Mouse (Mus musculus) ES-Bruce4 (cell line): ENCODE measurements around the gene Leng8. TPM values are rescaled to one million over a fixed set of nuclear protein-coding genes. Genes with fewer than 3 reads are reported as not detected.
"Not testable (repeated sequence)": the region's sequence is repeated elsewhere in the genome, so short reads cannot be mapped to it uniquely, and the experiment has no call there.

Experiments
- H3K27ac ChIP-seq: 2 replicates; pipeline ENCODE4 v1.5.1; 2012; ENCODE audit warnings: low read length, inconsistent platforms; ENCODE audit not compliant: insufficient read depth
- H3K27me3 ChIP-seq: 2 replicates; pipeline ENCODE4 v1.6.1; 2012; ENCODE audit warnings: mild to moderate bottlenecking, low read length, inconsistent platforms; ENCODE audit not compliant: control insufficient read depth, poor library complexity, insufficient read depth, severe bottlenecking
- H3K36me3 ChIP-seq: 2 replicates; pipeline ENCODE4 v1.6.1; 2012; ENCODE audit warnings: inconsistent platforms, mild to moderate bottlenecking, low read length, moderate library complexity; ENCODE audit not compliant: control insufficient read depth, poor library complexity, insufficient read depth, severe bottlenecking
- H3K4me1 ChIP-seq: one replicate; pipeline ENCODE4 v1.8.1; 2011; ENCODE audit warnings: low read length; ENCODE audit not compliant: control insufficient read depth, insufficient read depth
- H3K4me3 ChIP-seq: 2 replicates; pipeline ENCODE4 v1.5.1; 2011; ENCODE audit warnings: low read depth, mild to moderate bottlenecking, low read length
- H3K9ac ChIP-seq: 2 replicates; pipeline ENCODE4 v1.6.1; 2012; ENCODE audit warnings: low read depth, mild to moderate bottlenecking, inconsistent platforms; ENCODE audit not compliant: poor library complexity, severe bottlenecking
- H3K9me3 ChIP-seq: replicated peaks from 2 replicates; pipeline ENCODE4 v1.6.1; 2012; ENCODE audit warnings: mild to moderate bottlenecking, low read length, inconsistent platforms; ENCODE audit not compliant: control insufficient read depth, poor library complexity, insufficient read depth, severe bottlenecking
- CTCF ChIP-seq: IDR thresholded peaks from one replicate; pipeline ENCODE4 v1.8.1; 2011; ENCODE audit warnings: low read depth, low read length
- EP300 ChIP-seq: IDR thresholded peaks from 2 replicates; pipeline ENCODE4 v1.6.1; 2011; ENCODE audit warnings: low read depth, low read length; ENCODE audit not compliant: insufficient read depth
- POLR2A ChIP-seq: IDR thresholded peaks from one replicate; pipeline ENCODE4 v1.8.1; 2011; ENCODE audit warnings: low read length; ENCODE audit not compliant: insufficient read depth
- polyA plus RNA-seq: library from polyadenylated mRNA; stranded (reverse); fragments of >200 nt; gene quantifications from 2 replicates; pipeline ENCODE4 v1.2.4, GENCODE M21; 2011; ENCODE audit warnings: low read depth; ENCODE audit not compliant: missing spikeins, insufficient read depth, insufficient read length

Gene Leng8
- polyA plus RNA-seq, 1 experiment, result 96.3 TPM

DNA sequence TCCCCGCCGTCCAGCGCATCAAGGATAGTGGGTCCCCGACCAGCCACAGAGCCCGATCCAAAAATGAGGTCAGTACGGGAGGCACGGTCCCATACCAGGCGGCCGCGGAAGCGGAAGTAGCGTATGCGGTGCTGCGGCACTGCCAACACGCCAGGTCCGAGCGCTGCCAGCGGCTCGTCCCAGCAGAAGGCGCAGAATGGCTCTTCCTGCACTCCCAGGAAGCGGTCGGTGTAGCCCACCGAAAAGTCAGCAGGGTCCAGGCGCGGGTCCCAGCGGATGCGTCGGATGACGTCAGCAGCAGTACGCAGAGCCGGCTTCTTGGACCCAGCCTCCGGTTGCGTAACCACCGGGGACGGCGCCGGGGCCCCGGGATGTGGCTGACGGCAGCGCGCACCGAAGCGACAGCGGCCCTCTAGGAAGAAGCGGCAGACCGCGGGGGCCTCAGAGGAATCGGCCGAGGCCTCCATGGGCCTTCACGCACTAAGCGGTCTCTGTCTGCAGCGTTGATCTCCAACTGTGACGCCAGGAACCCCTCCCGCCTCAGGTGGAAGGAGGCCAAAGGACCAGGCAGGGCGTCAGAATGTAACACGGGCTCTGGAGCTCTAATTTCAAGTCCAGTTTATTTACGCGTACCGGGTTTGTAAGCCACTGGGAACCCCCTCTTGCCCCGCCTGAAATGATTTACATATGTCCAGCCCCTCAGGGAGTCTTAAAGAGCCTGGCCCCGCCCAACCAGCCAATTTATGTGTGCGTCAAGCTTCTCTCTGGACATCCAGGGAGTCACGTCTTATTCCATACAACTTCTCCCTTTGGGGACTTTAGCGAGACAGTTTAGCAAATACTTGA, 12.6 kb downstream of the Leng8 start:
- Histone ChIP-seq H3K27ac (peak overlapping the region; percentile 81), H3K9ac (peak overlapping the region; percentile 50), H3K36me3 (peaks cover 24% of the 10 kb centered on the region), H3K27me3 (no peaks in the 10 kb centered on the region), H3K4me3 (peak overlapping the region; percentile 87), H3K9me3 (no peaks in the 10 kb centered on the region), H3K4me1 (no peaks in the 10 kb centered on the region)
- TF ChIP-seq EP300, result no peak
- no peak for TF ChIP-seq POLR2A
- no peak for TF ChIP-seq CTCF

DNA sequence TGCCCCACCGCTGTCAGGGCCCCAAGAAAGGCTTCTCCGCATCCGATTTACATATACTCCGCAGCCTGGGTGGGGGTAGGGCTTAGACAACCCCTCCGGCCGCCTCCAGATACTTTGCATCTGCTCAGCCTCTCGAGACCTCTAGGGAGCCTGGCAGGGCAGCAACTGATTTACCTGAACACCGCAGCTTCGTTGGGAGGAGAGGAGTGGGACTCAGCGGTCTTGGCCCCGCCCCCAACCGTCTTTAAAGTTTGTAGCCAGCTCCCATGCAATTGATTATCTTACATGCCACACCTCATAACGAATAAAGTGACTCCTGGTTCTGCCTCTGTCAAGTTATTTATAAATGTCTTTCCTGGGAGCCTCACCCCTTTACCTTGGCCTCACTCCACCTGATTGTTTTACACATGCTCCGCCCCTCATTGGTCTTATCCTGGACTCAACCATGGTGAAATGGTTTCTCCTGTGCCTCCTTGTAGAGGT, 13.3 kb downstream of the Leng8 start, which contains the start of gene Leng9:
Gene Leng9, minus strand, starts transcription at position 316 of the 483 bp plus-strand sequence.
- peaks cover 17% of the 10 kb centered on the region for H3K36me3 ChIP-seq

DNA sequence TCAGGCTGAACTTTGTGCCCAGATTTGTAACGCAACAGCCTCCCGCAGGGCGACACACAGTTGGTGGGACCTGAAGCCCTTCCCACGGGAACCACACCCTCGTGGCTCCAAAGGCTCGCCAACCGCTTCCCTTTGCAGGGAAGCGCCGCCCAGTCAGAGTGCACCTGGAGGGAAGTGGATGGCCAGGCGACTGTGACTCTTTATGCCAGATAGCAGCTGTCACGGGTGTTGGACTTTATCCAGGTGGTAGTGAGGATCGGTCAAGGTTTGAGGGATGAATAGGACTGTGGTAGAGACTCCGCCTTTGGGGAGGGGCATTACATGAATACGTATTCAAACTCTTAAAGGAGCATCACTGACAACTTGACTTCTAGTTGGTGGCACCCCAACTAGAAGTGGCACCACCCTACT, 14.0 kb downstream of the Leng8 start:
- Histone ChIP-seq H3K4me1 (peaks cover 3% of the 10 kb centered on the region), H3K27me3 (no peaks in the 10 kb centered on the region), H3K4me3 (peak overlapping the region; percentile 38), H3K9ac (0 out of 2 replicates have a peak overlapping the region, but pooled peaks have one; percentile 50), H3K36me3 (peaks cover 11% of the 10 kb centered on the region; the same call in 1 of the 2 replicates), H3K9me3 (no peaks in the 10 kb centered on the region), H3K27ac (peak overlapping the region; percentile 81; the same call in 1 of the 2 replicates)
- TF ChIP-seq CTCF, result no peak
- no peak for TF ChIP-seq POLR2A
- TF ChIP-seq EP300, result no peak

More for the DNA sequence above, 13.3 kb downstream of the Leng8 start, which contains the start of gene Leng9:
- Histone ChIP-seq H3K27ac (peak within 1 kb of the TSS; percentile 81), H3K9ac (peak within 1 kb of the TSS; percentile 50), H3K27me3 (no peaks in the 10 kb centered on the region), H3K4me1 (peaks cover 3% of the 10 kb centered on the region), H3K4me3 (peak within 1 kb of the TSS; percentile 87), H3K9me3 (no peaks in the 10 kb centered on the region)
- no peak for TF ChIP-seq POLR2A

DNA sequence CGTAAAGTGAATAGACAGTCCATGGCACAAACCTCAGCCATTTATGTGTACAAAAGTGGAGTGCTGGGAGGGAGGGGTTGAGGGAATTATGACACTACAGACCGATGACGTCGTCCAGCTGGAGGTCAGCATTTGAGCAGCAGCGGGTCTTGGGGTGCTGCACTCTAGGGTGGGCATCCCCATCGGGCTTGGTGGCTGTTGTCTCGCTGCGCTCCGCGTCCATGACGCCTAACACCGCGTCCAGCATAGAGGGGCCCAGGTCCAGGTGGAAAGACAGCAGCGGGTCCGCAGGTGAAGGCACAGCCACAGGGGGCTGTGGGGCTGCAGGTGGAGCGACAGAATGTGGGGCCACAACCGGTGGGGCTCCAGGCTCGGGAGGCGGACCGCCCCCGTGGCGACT, 14.4 kb downstream of the Leng8 start:
- peaks cover 8% of the 10 kb centered on the region; the same call in 1 of the 2 replicates for H3K36me3 ChIP-seq
- H3K9me3 ChIP-seq, result no peaks in the 10 kb centered on the region
- peaks cover 3% of the 10 kb centered on the region for H3K4me1 ChIP-seq
- no peaks in the 10 kb centered on the region for H3K27me3 ChIP-seq
- 0 out of 2 replicates have a peak overlapping the region, but pooled peaks have one; percentile 6 for H3K9ac ChIP-seq
- TF ChIP-seq POLR2A (no peak), CTCF (no peak), EP300 (no peak)
- H3K4me3 ChIP-seq, result peak overlapping the region; percentile 38
- no peak overlapping the region for H3K27ac ChIP-seq

DNA sequence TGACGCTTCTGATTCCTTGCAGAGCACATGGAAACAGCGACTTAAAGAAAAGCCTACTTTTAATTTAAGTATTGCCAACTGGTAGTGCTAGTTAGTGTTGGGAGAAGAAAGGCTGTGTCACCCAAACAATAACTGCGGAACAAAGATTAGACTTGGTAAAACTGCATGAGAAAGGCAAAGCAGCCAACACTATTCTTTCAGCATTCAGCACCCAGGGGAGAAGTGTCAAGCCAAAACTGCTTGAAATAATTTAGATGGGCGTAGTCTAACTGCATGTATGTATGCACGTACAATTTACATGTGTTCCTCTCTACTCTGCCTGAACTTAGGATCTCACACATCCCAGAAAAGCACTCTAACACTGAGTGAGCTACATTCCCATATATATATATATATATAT, 17.5 kb downstream of the Leng8 start:
- Histone ChIP-seq H3K4me3 (no peak overlapping the region), H3K9ac (no peak overlapping the region), H3K4me1 (peaks cover 3% of the 10 kb centered on the region), H3K9me3 (no peaks in the 10 kb centered on the region), H3K27ac (no peak overlapping the region), H3K36me3 (no peaks in the 10 kb centered on the region), H3K27me3 (no peaks in the 10 kb centered on the region)
- TF ChIP-seq EP300 (no peak), CTCF (no peak), POLR2A (no peak)

DNA sequence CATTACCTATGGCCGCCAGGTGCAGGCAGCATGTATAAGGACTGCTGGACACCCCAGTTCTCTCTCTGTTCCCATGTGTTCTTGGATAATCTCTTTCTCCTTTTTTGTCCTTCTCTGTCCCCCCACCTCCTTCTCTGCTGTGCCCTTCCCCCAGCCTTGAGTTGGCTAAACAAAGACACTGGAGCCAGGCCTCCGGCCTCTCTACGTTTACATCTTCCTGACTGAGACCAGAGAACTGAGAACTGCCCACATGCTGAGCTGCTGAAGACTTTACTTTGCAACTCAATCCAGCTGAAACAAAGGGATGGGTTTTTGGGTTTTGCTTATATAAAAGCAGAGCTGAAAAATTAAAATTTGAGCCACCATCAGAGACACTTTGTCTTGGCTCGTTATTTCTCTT, 18.1 kb downstream of the Leng8 start:
- peaks cover 3% of the 10 kb centered on the region for H3K4me1 ChIP-seq
- no peak overlapping the region for H3K9ac ChIP-seq
- H3K27me3 ChIP-seq, result no peaks in the 10 kb centered on the region
- no peaks in the 10 kb centered on the region for H3K36me3 ChIP-seq
- H3K27ac ChIP-seq, result peak overlapping the region; percentile 94
- TF ChIP-seq CTCF, result no peak
- TF ChIP-seq EP300, result peak; percentile 76
- no peak overlapping the region for H3K4me3 ChIP-seq
- no peaks in the 10 kb centered on the region for H3K9me3 ChIP-seq

DNA sequence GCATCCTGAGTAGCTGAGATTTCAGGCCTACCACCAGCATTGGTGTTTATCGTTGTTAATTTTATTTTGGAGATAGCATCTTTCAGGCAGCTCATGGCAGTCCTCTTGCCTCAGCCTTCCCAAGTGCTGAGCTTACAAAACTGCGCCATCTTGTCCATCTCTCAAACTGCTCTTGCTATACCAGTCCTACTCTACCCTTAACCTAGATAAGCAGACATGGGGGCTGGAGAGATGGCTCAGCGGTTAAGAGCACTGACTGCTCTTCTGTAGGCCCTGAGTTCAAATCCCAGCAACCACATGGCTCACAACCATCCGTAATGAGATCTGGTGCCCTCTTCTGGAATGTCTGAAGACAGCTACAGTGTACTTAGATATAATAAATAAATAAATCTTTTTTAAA, 24.8 kb downstream of the Leng8 start:
- H3K9me3 ChIP-seq, H3K9ac ChIP-seq, H3K4me1 ChIP-seq, H3K27ac ChIP-seq, H3K36me3 ChIP-seq, H3K27me3 ChIP-seq, H3K4me3 ChIP-seq: not testable (repeated sequence)
